Mouse (Mus musculus): ENCODE data around the gene Trip6. TPM values are rescaled to one million over a fixed set of nuclear protein-coding genes. Genes with fewer than 3 reads are reported as not detected.

The Trip6 gene
- total RNA-seq, 4 experiments from 2014 or later, result 35.7 to 54.9 (median 48.5) TPM

DNA sequence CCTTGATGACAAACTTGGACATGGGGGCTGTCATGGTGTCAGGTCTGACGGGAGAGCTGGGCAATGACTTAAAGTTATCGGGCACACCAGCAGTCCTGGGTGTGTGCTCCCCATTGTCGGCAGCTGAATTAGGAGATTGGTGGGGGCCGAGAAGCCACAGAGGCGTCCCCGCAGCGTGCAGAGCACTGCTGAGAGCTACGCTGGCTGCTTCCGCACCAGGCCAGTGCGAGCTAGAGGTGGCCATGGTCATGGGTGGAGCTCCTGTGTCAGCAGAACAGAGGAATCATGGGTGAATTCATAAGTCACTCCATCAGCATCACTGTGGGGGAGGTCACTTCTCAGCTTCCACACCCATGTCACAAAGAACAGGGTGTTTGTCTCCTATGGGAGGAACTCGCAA lies 49.4 kb downstream of the Trip6 start:
- DNase-seq, result no peak

DNA sequence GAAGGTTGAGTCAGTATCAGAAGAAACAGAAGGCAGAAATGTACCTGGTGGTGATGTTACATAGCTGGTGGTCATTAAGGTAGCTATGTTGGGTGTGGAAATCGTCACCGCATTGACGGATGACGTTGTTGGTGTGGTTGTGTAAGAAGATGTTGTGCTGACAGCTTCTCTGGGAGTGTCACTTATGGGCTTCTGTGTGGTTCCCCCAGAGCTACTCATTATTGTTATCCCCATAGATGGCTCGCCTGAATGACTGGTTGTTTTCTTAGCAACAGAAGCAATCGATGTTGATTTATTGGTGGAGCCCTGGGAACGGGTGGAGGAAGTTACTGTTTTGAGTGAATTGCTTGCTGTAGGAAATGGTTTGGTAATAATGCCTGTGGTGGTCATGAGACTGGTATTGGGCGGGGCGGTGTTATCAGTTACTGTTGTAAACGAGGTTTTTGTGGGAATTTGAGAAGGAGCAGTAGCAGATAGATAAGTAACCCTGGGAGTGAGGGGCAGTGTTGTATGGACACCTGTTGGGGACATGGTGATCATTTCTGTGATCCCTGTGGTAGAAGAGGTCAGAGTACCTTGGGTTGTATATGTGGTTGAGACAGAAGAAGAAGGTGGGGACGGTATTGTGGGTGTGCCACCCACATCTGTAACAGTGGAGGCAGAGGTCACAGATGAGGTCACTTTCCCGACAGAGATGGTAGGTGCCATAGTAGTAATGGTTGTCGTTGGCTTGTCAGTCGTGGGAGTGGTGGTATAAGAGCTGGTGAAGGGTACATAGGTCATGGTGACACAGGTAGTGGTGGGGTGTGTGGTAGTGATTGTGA lies 50.1 kb downstream of the Trip6 start:
- no peak for DNase-seq

Small RNA genes within 50 kb of the gene (microRNA-seq; reads per million reads assigned to microRNA genes)
- gene Mir7036 (0.70 to 1.0 reads per million in 2 experiments), gene Mir8116 (0 reads per million in 2 experiments)

Other genes with a start within 250 kb of the Trip6 start
- 1 to 10 TPM; 2.7 to 9.5 (median 6.5) TPM for gene Serpine1, start 242.1 kb downstream of the Trip6 start, total RNA-seq (2022)
- gene Trim56, start 198.2 kb downstream of the Trip6 start, total RNA-seq (2022), result 10 to 100 TPM; 44.0 to 57.1 (median 54.0) TPM
- gene Muc3, start 165.1 kb downstream of the Trip6 start, total RNA-seq (2022), result not detected
- 1 to 10 TPM in 1 of 4 experiments, under 1 TPM in 2, not detected in 1; 0.14 to 1.0 (median 0.75) TPM for gene Muc3a, start 102.0 kb downstream of the Trip6 start, total RNA-seq (2022)
- 10 to 100 TPM; 11.5 to 22.5 (median 16.8) TPM for gene Ache, start 26.9 kb downstream of the Trip6 start, total RNA-seq (2022)
- gene Ufsp1, start 19.8 kb downstream of the Trip6 start, total RNA-seq (2022), result 10 to 100 TPM; 13.0 to 16.4 (median 15.8) TPM
- 100 to 1,000 TPM; 145 to 244 (median 187) TPM for gene Srrt, start 6.7 kb downstream of the Trip6 start, total RNA-seq (2022)
- gene Slc12a9, start 19.2 kb upstream of the Trip6 start, total RNA-seq (2022), result 10 to 100 TPM; 10.2 to 22.1 (median 16.6) TPM
- 10 to 100 TPM; 51.4 to 70.3 (median 61.1) TPM for gene Ephb4, start 35.7 kb upstream of the Trip6 start, total RNA-seq (2022)
- not detected for gene Zan, start 162.7 kb upstream of the Trip6 start, total RNA-seq (2022)
- 10 to 100 TPM; 24.4 to 31.1 (median 27.4) TPM for gene Pop7, start 188.1 kb upstream of the Trip6 start, total RNA-seq (2022)
- 10 to 100 TPM; 38.5 to 67.8 (median 56.6) TPM for gene Gigyf1, start 204.1 kb upstream of the Trip6 start, total RNA-seq (2022)
- not detected for gene Epo, start 218.8 kb upstream of the Trip6 start, total RNA-seq (2022)
- gene Gnb2, start 219.1 kb upstream of the Trip6 start, total RNA-seq (2022), result 100 to 1,000 TPM; 569 to 665 (median 622) TPM
- 1 to 10 TPM; 4.4 to 9.1 (median 6.3) TPM for gene Actl6b, start 239.1 kb upstream of the Trip6 start, total RNA-seq (2022)